Mouse (Mus musculus) lung, adult 2 months (tissue): ENCODE results near the gene Caskin2.
"Not testable (repeated sequence)": the region's sequence is repeated elsewhere in the genome, so short reads cannot be mapped to it uniquely, and the experiment has no call there.

Experiments
- CTCF ChIP-seq: fragments of 200-500 bp; IDR thresholded peaks from 2 replicates; pipeline ENCODE4 v1.5.1; 2011; ENCODE audit warnings: mild to moderate bottlenecking, low read length, control low read depth; ENCODE audit not compliant: insufficient read depth
- POLR2A ChIP-seq: fragments of 200-500 bp; IDR thresholded peaks from 2 replicates; pipeline ENCODE4 v1.6.1; 2011; ENCODE audit warnings: low read depth, mild to moderate bottlenecking, control low read depth, low read length, borderline replicate concordance; ENCODE audit errors: extremely low read depth

- TF ChIP-seq CTCF, POLR2A: not testable (repeated sequence)
Measured at GRCm38 (mm10) chr11:115857146-115857545, 43.7 kb upstream of the Caskin2 start.
